Mouse (Mus musculus): ENCODE results near the gene Gse1.

The Gse1 gene

GRCm38 (mm10) chr8:120493508-120494464, 265.5 kb downstream of the Gse1 start:
- DNase-seq (ENCODE audit: low read depth, low spot score), result no peak

- DNase-seq (ENCODE audit: low read depth, low spot score), result no peak
These were observed 266.6 kb downstream of the Gse1 start for GRCm38 (mm10) chr8:120494903-120495302.

GRCm38 (mm10) chr8:120495461-120495860, 267.2 kb downstream of the Gse1 start:
- DNase-seq (ENCODE audit: low read depth, low spot score), result no peak

- no peak for DNase-seq (ENCODE audit: low read depth, low spot score)
These were observed 268.2 kb downstream of the Gse1 start for GRCm38 (mm10) chr8:120496478-120496877.

- no peak for DNase-seq (ENCODE audit: low read depth, low spot score)
These were observed 269.3 kb downstream of the Gse1 start for GRCm38 (mm10) chr8:120497503-120497946.

- no peak for DNase-seq (ENCODE audit: low read depth, low spot score)
These were observed 270.1 kb downstream of the Gse1 start for GRCm38 (mm10) chr8:120498349-120498831.

GRCm38 (mm10) chr8:120498926-120499605, 270.8 kb downstream of the Gse1 start:
- DNase-seq (ENCODE audit: low read depth, low spot score), result no peak

- no peak for DNase-seq (ENCODE audit: low read depth, low spot score)
These were observed 272.5 kb downstream of the Gse1 start for GRCm38 (mm10) chr8:120500701-120501261.

- no peak for DNase-seq (ENCODE audit: low read depth, low spot score)
These were observed 273.2 kb downstream of the Gse1 start for GRCm38 (mm10) chr8:120501426-120501825.

- DNase-seq (ENCODE audit: low read depth, low spot score), result no peak
These were observed 274.2 kb downstream of the Gse1 start for GRCm38 (mm10) chr8:120502428-120502827.

GRCm38 (mm10) chr8:120504251-120505081, 276.2 kb downstream of the Gse1 start:
- DNase-seq (ENCODE audit: low read depth, low spot score), result no peak

GRCm38 (mm10) chr8:120505082-120505511, 276.8 kb downstream of the Gse1 start:
- DNase-seq (ENCODE audit: low read depth, low spot score), result no peak

GRCm38 (mm10) chr8:120505619-120506310, 277.5 kb downstream of the Gse1 start:
- DNase-seq (ENCODE audit: low read depth, low spot score), result no peak

- DNase-seq (ENCODE audit: low read depth, low spot score), result no peak
These were observed 278.3 kb downstream of the Gse1 start for GRCm38 (mm10) chr8:120506562-120506961.

- no peak for DNase-seq (ENCODE audit: low read depth, low spot score)
These were observed 279.0 kb downstream of the Gse1 start for GRCm38 (mm10) chr8:120507290-120507689.

- DNase-seq (ENCODE audit: low read depth, low spot score), result no peak
These were observed 281.1 kb downstream of the Gse1 start for GRCm38 (mm10) chr8:120509136-120510034.

- DNase-seq (ENCODE audit: low read depth, low spot score), result no peak
These were observed 281.8 kb downstream of the Gse1 start for GRCm38 (mm10) chr8:120510035-120510416.

GRCm38 (mm10) chr8:120510863-120511457, 282.7 kb downstream of the Gse1 start:
- DNase-seq (ENCODE audit: low read depth, low spot score), result no peak

GRCm38 (mm10) chr8:120511737-120512136, 283.5 kb downstream of the Gse1 start:
- no peak for DNase-seq (ENCODE audit: low read depth, low spot score)

All from telencephalon, adult 2 months (tissue).